Mouse (Mus musculus) heart, embryonic 11.5 days (tissue): Measurements from ENCODE around the gene Dysf. TPM values are rescaled to one million over a fixed set of nuclear protein-coding genes. Genes with fewer than 3 reads are reported as not detected.
A peak's percentile ranks its signal among the peaks of the same experiment; 100 is the strongest.
"Not testable (repeated sequence)": the region's sequence is repeated elsewhere in the genome, so short reads cannot be mapped to it uniquely, and the experiment has no call there.

Source experiments
- ATAC-seq: fragments of 200-750 bp; cut with Nextera tagmentation; replicated peaks from 2 replicates; pipeline ENCODE4 v1.8.0; 2017; ENCODE audit warnings: moderate library complexity; ENCODE audit not compliant: insufficient number of reproducible peaks, low FRiP score, low TSS enrichment
- H3K27ac ChIP-seq: fragments of 300-500 bp; sonication (generic); 2 replicates; pipeline ENCODE4 v1.5.1; 2014; ENCODE audit warnings: mild to moderate bottlenecking, low read depth, low read length
- H3K27me3 ChIP-seq: fragments of 300-500 bp; sonication (generic); 2 replicates; pipeline ENCODE4 v1.6.1; 2014; ENCODE audit warnings: mild to moderate bottlenecking, low read length, mixed read lengths; ENCODE audit not compliant: control insufficient read depth, insufficient read depth
- H3K36me3 ChIP-seq: fragments of 300-500 bp; sonication (generic); 2 replicates; pipeline ENCODE4 v1.6.1; 2014; ENCODE audit warnings: mild to moderate bottlenecking, low read length, moderate library complexity, mixed read lengths; ENCODE audit not compliant: control insufficient read depth, insufficient read depth
- H3K4me1 ChIP-seq: fragments of 300-500 bp; sonication (generic); 2 replicates; pipeline ENCODE4 v1.6.1; 2014; ENCODE audit warnings: low read length; ENCODE audit not compliant: control insufficient read depth, insufficient read depth
- H3K4me2 ChIP-seq: fragments of 300-500 bp; sonication (generic); 2 replicates; pipeline ENCODE4 v1.6.1; 2014; ENCODE audit warnings: mild to moderate bottlenecking, moderate library complexity
- H3K4me3 ChIP-seq: fragments of 300-500 bp; sonication (generic); 2 replicates; pipeline ENCODE4 v1.5.1; 2014; ENCODE audit warnings: low read depth, low read length
- H3K9ac ChIP-seq: fragments of 300-500 bp; sonication (generic); 2 replicates; pipeline ENCODE4 v1.6.1; 2014; ENCODE audit warnings: mild to moderate bottlenecking, low read depth, low read length, moderate library complexity
- H3K9me3 ChIP-seq: fragments of 300-500 bp; sonication (generic); replicated peaks from 2 replicates; pipeline ENCODE4 v1.6.1; 2016; ENCODE audit warnings: low read length; ENCODE audit not compliant: control insufficient read depth
- WGBS: fragments of 180-500 bp; shearing (Covaris S2); extraction: QIAGEN DNeasy Blood & Tissue Kit; methylation state at CpG from one replicate; pipeline ENCODE4 v1.1.7; 2014; ENCODE audit not compliant: insufficient replicate concordance; 5-methylcytosine and 5-hydroxymethylcytosine counted together
- polyA plus RNA-seq: library from polyadenylated mRNA; unstranded; fragments of >200 nt; fragmentation: Nextera tagmentation; extraction: Ambion mirVana; gene quantifications from 2 replicates; pipeline ENCODE4 v1.2.1, GENCODE M21; 2014

Gene Dysf
- polyA plus RNA-seq, 1 experiment from 2014 or later: 11.6 TPM

DNA sequence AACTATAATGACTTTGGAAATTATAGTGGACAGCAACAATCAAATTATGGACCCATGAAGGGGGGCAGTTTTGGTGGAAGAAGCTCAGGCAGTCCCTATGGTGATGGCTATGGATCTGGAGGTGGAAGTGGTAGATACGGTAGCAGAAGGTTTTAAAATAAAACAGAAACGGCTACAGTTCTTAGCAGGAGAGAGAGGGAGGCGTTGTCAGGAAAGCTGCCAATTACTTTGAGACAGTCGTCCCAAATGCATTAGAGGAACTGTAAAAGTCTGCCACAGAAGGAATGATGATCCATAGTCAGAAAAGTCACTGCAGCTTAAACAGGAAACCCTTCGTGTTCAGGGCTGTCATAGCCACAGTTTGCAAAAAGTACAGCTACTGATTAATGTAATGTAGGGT, 24.1 kb downstream of the Dysf start:
- not testable (repeated sequence) for H3K36me3 ChIP-seq, H3K9ac ChIP-seq, ATAC-seq, H3K4me3 ChIP-seq, H3K4me2 ChIP-seq, H3K27me3 ChIP-seq, H3K4me1 ChIP-seq, H3K9me3 ChIP-seq, H3K27ac ChIP-seq
- WGBS: 59% methylated on average over 5 of the region's 5 CpGs

DNA sequence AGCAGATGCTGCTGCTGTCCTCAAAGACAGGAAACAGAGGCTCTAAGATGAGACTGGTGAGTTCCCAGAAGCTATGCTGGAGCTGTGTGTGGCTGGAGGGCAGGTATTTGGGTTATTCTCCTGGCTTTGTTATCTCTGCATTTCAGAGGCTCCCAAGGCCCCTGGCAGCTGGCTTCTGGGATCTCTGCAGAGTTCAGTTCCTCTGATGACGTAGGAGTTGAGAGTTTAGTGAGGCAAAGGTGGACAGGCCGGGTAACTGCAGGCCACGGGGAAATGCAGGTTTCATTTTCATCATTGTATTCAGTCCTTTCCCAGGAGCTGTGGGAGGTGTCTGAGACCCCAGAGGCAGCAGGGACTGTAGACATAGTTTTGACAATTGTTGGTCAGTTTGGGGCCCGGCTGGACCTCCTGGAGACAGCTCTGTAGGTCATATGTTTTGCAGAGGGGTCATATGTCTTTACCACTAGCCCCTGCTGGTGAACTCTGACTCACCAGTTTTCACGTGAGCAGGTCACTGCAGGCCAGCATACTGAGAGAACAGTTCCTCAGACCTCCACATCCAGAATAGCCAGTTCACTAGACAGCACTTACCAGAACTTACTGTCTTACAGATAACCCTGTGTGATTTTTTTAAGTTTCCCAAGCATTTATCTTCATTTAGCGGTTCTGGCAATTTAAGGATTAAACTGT, 35.0 kb downstream of the Dysf start:
- H3K4me1 ChIP-seq: no peaks in the 10 kb centered on the region; the same call in 1 of the 2 replicates
- no peaks in the 10 kb centered on the region for H3K27me3 ChIP-seq
- no peak overlapping the region for H3K9ac ChIP-seq
- no peaks in the 10 kb centered on the region for H3K9me3 ChIP-seq
- no peak for ATAC-seq
- no peak overlapping the region for H3K4me3 ChIP-seq
- no peak overlapping the region for H3K27ac ChIP-seq
- H3K4me2 ChIP-seq: no peak overlapping the region
- 61% methylated on average over 6 of the region's 6 CpGs for WGBS
- H3K36me3 ChIP-seq: no peaks in the 10 kb centered on the region

DNA sequence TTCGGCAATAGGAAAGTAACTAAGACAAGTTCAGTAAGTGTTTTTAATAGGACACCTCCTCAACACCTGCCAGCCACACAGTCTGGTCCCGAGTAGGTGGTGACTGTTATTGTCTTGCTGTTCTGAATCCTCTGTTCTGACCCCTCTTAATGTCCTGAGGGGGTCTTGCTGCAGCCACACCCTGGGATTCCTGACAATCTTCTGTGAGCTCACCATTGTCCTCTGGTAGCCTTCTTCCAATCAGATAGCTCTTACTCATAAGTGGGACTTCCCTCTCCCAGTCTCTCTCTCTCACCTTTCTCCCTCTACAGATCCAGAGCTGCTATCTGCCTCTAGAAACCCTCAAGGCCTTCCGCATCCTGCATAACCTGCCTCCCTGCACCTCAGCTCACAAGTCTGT, 36.3 kb downstream of the Dysf start:
- no peaks in the 10 kb centered on the region for H3K9me3 ChIP-seq
- H3K4me2 ChIP-seq: no peak overlapping the region
- H3K27ac ChIP-seq: no peak overlapping the region
- no peaks in the 10 kb centered on the region for H3K36me3 ChIP-seq
- 76% methylated on average over 3 of the region's 3 CpGs for WGBS
- no peak overlapping the region for H3K9ac ChIP-seq
- H3K4me1 ChIP-seq: no peaks in the 10 kb centered on the region; the same call in 1 of the 2 replicates
- H3K27me3 ChIP-seq: no peaks in the 10 kb centered on the region
- no peak overlapping the region for H3K4me3 ChIP-seq
- no peak for ATAC-seq

DNA sequence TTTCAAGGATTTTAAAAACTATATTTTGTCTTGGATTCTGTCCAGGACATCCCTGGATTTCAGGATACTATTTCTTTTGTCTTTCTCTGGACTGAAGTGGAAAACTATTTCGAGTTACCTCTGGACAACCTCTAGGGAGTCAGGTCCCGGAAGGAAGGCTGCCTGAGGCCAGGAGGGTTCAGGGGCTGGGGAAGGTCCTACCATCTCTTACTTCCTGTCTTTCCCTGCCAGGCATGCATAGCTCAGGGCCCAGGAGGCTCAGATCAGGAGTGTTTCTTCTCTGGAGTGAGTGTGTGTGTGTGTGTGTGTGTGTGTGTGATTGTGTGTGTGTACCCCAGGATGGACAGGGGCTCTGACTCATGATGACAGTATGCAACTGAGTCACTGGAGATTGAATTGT, 40.5 kb downstream of the Dysf start:
- Histone ChIP-seq H3K4me3 (no peak overlapping the region), H3K4me1 (peaks cover 15% of the 10 kb centered on the region), H3K4me2 (no peak overlapping the region), H3K36me3 (no peaks in the 10 kb centered on the region), H3K27me3 (no peaks in the 10 kb centered on the region), H3K9ac (no peak overlapping the region), H3K27ac (peak overlapping the region; percentile 62), H3K9me3 (no peaks in the 10 kb centered on the region)
- WGBS: 77% methylated on average over 2 of the region's 2 CpGs
- ATAC-seq: no peak

DNA sequence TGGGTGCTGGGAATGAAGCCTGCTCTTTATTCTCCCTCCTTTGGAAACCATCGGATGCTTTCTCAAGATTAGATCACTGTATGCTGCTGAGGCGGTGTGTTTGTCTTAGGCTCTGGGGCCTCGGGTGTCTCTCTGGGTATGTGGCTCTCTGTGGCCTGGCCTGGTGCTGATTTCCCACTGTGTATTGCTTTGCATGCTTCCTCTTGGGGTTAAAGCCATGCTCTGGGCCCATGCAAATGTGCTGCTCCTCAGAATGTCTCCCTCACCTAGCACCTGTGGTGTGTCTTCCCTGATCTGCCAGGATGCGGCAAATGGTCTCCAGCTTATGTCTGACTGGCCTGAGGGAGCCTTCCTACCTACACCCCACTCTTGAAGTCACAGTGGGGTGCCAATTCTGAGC, 41.8 kb downstream of the Dysf start:
- Histone ChIP-seq H3K9ac (no peak overlapping the region), H3K4me2 (no peak overlapping the region), H3K36me3 (no peaks in the 10 kb centered on the region), H3K9me3 (no peaks in the 10 kb centered on the region), H3K27ac (no peak overlapping the region), H3K4me1 (peaks cover 17% of the 10 kb centered on the region), H3K27me3 (no peaks in the 10 kb centered on the region), H3K4me3 (no peak overlapping the region)
- ATAC-seq: no peak
- WGBS: 71% methylated on average over 4 of the region's 4 CpGs

DNA sequence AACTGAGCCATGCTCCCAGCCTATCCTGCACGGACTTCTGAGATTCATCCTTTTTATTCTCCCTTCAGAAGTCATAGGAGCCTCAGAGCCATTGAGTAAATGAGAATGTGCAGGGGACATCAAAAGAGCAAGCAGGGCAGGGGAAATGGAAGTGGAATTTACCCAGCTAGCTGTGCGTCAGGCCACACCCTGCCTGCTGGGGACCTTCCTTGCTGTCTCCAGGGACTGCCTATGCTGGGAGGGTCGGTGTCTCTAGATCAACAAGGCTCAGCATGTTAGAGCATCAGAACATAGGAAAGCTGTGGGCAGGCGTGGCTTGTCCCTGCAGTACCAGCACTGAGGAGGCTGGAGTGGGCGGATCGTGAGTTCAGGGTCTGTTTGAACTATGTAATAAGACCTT, 42.6 kb downstream of the Dysf start:
- Histone ChIP-seq H3K9ac (no peak overlapping the region), H3K4me2 (no peak overlapping the region), H3K9me3 (no peaks in the 10 kb centered on the region), H3K27me3 (no peaks in the 10 kb centered on the region), H3K36me3 (no peaks in the 10 kb centered on the region), H3K4me3 (no peak overlapping the region), H3K27ac (no peak overlapping the region), H3K4me1 (peaks cover 17% of the 10 kb centered on the region)
- 56% methylated on average over 6 of the region's 6 CpGs for WGBS
- no peak for ATAC-seq

DNA sequence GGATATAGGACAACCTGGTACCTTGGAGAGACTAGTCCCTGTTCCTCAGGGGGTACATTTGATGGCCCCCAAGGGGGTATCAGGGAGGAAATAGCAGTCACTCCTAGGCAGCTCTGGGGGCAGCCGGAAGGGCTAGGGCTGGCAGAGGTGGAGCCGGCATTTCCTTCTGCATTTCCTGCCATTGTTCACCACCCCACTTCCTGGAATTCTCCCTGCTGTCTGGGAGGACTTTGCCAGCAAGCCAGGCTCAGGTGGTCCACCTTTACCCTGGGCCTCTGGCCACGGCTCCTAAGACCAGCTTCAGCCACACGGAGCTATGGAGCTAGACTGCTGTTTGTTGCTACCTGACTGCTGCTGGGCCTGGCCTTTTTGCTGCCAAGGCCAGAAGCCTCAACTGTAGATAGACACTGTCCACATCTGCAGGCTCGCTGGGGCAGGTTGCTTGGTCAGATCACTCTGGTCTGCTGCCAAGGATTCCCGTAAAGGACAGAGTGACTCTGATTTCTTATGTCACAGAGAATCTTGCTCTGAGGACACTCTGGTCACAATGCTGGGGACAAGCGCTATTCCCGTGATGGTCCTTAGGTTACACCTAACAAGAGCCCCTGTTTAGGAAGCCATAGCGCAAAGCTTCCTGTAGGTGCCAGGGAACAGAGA, 45.6 kb downstream of the Dysf start:
- Histone ChIP-seq H3K36me3 (no peaks in the 10 kb centered on the region), H3K27me3 (no peaks in the 10 kb centered on the region), H3K4me1 (peaks cover 22% of the 10 kb centered on the region), H3K4me2 (no peak overlapping the region), H3K9ac (no peak overlapping the region), H3K4me3 (no peak overlapping the region), H3K27ac (peak overlapping the region; percentile 64), H3K9me3 (no peaks in the 10 kb centered on the region)
- WGBS: 62% methylated on average over 9 of the region's 9 CpGs
- no peak for ATAC-seq

DNA sequence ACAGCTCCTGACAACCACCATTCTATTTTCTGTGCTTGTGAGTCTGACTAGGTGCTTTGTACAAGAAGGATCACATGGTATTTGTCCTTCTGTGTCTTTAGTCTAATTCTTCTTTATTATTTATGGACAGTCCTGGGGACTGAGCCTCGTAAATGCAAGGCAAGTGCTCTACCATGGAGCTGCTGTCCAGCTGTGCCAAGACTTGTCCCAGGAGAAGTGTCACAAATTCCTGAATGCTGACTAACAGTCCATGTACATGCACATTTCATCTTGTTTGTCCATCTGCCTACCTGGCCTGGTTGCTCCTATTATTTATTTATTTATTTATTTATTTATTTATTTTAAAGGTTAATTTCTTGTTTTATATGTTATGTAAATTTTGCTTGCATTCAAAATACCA, 47.2 kb downstream of the Dysf start:
- Histone ChIP-seq H3K36me3 (no peaks in the 10 kb centered on the region), H3K9ac (no peak overlapping the region), H3K4me1 (peaks cover 27% of the 10 kb centered on the region), H3K4me2 (no peak overlapping the region), H3K27ac (no peak overlapping the region), H3K4me3 (no peak overlapping the region), H3K27me3 (no peaks in the 10 kb centered on the region), H3K9me3 (no peaks in the 10 kb centered on the region)
- WGBS: 79% methylated on average over 1 of the region's 1 CpGs
- no peak for ATAC-seq

DNA sequence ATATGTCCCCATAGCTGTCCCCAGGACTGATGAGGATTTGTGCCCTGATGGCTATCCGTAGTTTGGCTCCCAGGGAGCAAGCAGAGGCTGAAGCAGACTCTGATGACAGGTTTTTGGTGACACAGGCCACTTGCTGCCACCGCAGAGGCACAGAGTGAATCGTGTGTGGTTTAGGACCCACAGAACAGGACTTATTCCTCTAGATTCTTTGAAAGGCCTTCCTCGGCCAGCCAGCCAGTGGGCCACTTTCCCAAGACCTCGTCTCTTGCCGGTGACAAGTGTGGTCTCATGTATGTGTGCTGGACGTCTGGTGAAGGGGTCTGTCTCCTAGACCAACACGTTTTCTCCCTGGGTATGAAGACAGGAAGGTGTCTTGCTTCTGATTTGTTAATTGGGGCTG, 48.8 kb downstream of the Dysf start:
- Histone ChIP-seq H3K4me2 (no peak overlapping the region), H3K4me1 (peaks cover 22% of the 10 kb centered on the region), H3K27me3 (no peaks in the 10 kb centered on the region), H3K27ac (no peak overlapping the region), H3K9ac (no peak overlapping the region), H3K4me3 (no peak overlapping the region), H3K36me3 (no peaks in the 10 kb centered on the region), H3K9me3 (no peaks in the 10 kb centered on the region)
- 81% methylated on average over 8 of the region's 8 CpGs for WGBS
- no peak for ATAC-seq
